Mouse (Mus musculus) heart, embryonic 13.5 days (tissue): Measurements from ENCODE around the gene Rapgefl1. TPM values are rescaled to one million over a fixed set of nuclear protein-coding genes. Genes with fewer than 3 reads are reported as not detected.
A peak's percentile ranks its signal among the peaks of the same experiment; 100 is the strongest.

ENCODE experiments used
- ATAC-seq: fragments of 200-750 bp; cut with Nextera tagmentation; 2 replicates; pipeline ENCODE4 v1.8.0; 2017; ENCODE audit warnings: moderate TSS enrichment; ENCODE audit not compliant: insufficient number of reproducible peaks, low FRiP score, low TSS enrichment; ENCODE audit errors: extremely low read depth
- H3K27ac ChIP-seq: fragments of 300-500 bp; sonication (generic); replicated peaks from 2 replicates; pipeline ENCODE4 v1.5.1; 2015; ENCODE audit warnings: moderate library complexity, mild to moderate bottlenecking, inconsistent platforms
- H3K27me3 ChIP-seq: fragments of 300-500 bp; sonication (generic); replicated peaks from 2 replicates; pipeline ENCODE4 v1.6.1; 2015; ENCODE audit warnings: mild to moderate bottlenecking, inconsistent platforms
- H3K36me3 ChIP-seq: fragments of 300-500 bp; sonication (generic); 2 replicates; pipeline ENCODE4 v1.6.1; 2015; ENCODE audit warnings: mild to moderate bottlenecking, inconsistent platforms
- H3K4me1 ChIP-seq: fragments of 300-500 bp; sonication (generic); 2 replicates; pipeline ENCODE4 v1.6.1; 2015; ENCODE audit warnings: inconsistent platforms
- H3K4me2 ChIP-seq: fragments of 300-500 bp; sonication (generic); 2 replicates; pipeline ENCODE4 v1.6.1; 2015; ENCODE audit warnings: inconsistent platforms, mild to moderate bottlenecking, moderate library complexity
- H3K4me3 ChIP-seq: fragments of 300-500 bp; sonication (generic); 2 replicates; pipeline ENCODE4 v1.5.1; 2015; ENCODE audit warnings: moderate library complexity, mild to moderate bottlenecking, inconsistent platforms
- H3K9ac ChIP-seq: fragments of 300-500 bp; sonication (generic); 2 replicates; pipeline ENCODE4 v1.6.1; 2015; ENCODE audit warnings: inconsistent platforms, mild to moderate bottlenecking, moderate library complexity
- H3K9me3 ChIP-seq: fragments of 300-500 bp; sonication (generic); 2 replicates; pipeline ENCODE4 v1.6.1; 2016; ENCODE audit warnings: inconsistent platforms
- WGBS: fragments of 180-500 bp; shearing (Covaris S2); methylation state at CpG from one replicate; pipeline ENCODE4 v1.1.7; 2015; ENCODE audit warnings: mixed read lengths; 5-methylcytosine and 5-hydroxymethylcytosine counted together
- polyA plus RNA-seq: library from polyadenylated mRNA; unstranded; fragments of >200 nt; fragmentation: Nextera tagmentation; extraction: Ambion mirVana; gene quantifications from 2 replicates; pipeline ENCODE4 v1.2.1, GENCODE M21; 2015

Rapgefl1 gene
- 0.64 and 0.98 TPM in 2 replicates for polyA plus RNA-seq

DNA sequence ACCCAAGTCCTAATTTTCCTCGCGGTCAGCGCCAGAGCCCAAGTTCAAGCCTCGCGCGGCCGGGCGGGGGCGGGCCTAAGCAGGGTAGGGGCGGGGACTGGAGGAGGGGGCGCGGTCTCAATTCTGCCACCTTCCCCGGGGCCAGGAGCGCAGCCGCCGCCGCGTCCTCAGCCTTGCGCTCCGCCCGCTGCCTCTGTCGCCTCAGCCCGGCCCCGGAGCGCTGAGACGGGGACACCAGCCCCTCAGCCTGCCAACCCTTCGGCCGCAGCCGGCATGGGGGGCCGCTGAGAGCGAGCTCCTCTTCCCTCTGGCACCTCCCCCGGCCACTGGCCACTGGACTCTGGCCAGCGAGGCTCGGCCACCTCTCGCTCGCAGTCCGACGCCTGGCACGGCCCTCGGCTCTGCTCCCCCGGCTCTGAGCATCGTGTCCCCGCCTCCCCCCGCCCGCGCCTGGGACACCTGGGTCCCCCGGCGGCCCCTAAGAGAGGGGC lies at the start of gene Rapgefl1:
Gene Rapgefl1 (plus strand): TSS at position 135 of the 491 bp plus-strand sequence.
- peak within 1 kb of the TSS; percentile 66 for H3K4me3 ChIP-seq
- peak within 1 kb of the TSS; percentile 99 for H3K4me2 ChIP-seq
- peaks cover 20% of the 10 kb centered on the region for H3K4me1 ChIP-seq
- peaks cover 36% of the 10 kb centered on the region for H3K27me3 ChIP-seq
- H3K27ac ChIP-seq = no peak within 1 kb of the TSS
- H3K9me3 ChIP-seq = no peaks in the 10 kb centered on the region
- ATAC-seq = peak; percentile 79; the same call in 1 of the 2 replicates
- peaks cover 30% of the 10 kb centered on the region for H3K36me3 ChIP-seq
- peak within 1 kb of the TSS; percentile 82 for H3K9ac ChIP-seq
- WGBS = under 1% methylated on average over 42 of the region's 48 CpGs

DNA sequence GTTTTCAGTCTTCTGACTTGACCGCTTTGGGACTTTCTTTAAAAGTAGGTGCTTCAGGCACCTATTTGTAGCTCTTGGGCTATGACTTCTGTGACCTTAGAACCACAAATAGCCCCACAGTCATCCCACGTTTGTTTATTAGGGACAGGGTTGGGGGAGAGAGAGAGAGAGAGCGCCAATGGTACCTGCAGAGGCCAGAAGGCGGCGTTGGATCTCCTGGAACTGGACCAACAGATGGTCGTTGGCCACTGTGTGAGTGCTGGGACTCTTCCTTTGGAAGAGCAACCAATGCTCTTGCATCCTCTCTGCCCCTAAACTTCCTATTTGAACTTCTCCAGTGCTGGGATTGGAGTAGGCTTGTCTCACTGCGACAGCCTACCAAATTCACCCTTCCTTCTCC lies 49.4 kb upstream of the Rapgefl1 start:
- Histone ChIP-seq H3K27me3 (no peaks in the 10 kb centered on the region), H3K27ac (peak overlapping the region; percentile 98), H3K4me2 (peak overlapping the region; percentile 67), H3K36me3 (no peaks in the 10 kb centered on the region), H3K9ac (peak overlapping the region; percentile 51), H3K4me3 (peak overlapping the region; percentile 27; the same call in 1 of the 2 replicates), H3K9me3 (no peaks in the 10 kb centered on the region), H3K4me1 (peaks cover 72% of the 10 kb centered on the region)
- WGBS = 18% methylated on average over 7 of the region's 7 CpGs
- ATAC-seq = no peak

DNA sequence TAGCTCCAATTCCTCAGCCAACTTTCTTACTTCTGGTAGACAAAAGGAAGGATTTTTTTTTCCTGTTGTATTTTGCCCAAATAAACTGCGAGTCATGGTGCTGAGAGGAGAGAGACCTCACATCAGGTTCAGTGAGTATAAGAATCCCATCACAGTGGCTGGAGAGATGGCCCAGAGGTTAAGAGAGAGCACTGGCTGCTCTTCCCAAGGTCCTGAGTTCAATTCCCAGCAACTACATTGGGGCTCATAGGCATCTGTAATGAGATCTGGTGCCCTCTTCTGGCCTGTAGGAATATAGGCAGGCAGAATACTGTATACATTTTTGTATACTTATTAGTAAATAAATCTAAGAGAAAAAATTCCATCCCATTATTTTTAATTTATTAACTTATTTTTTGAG lies 48.9 kb upstream of the Rapgefl1 start:
- Histone ChIP-seq H3K27me3 (no peaks in the 10 kb centered on the region), H3K27ac (peak overlapping the region; percentile 98), H3K9me3 (no peaks in the 10 kb centered on the region), H3K4me1 (peaks cover 72% of the 10 kb centered on the region), H3K36me3 (no peaks in the 10 kb centered on the region), H3K9ac (no peak overlapping the region; the same call in 1 of the 2 replicates), H3K4me3 (no peak overlapping the region), H3K4me2 (peak overlapping the region; percentile 67; the same call in 1 of the 2 replicates)
- ATAC-seq = no peak
- WGBS = 96% methylated on average over 1 of the region's 1 CpGs

DNA sequence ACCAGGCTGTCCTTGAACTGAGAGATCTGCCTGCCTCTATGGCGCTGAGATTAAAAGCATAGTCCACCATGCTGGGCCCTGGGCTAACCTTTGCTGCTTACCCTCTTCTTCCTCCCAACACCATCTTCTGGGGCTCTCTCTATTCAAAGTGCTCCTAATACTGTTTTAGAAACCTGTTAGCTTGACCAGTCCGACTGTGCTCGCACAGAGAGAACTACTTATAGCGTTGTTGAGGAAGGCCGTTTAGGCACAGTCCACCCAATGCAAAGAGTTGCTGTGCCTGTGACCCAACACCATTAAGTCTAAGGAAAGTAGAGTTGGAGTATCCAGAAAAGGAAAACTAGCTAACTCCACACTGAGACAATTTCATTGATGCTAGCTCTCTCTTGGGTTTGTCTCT lies 48.4 kb upstream of the Rapgefl1 start:
- Histone ChIP-seq H3K4me2 (peak overlapping the region; percentile 96), H3K9ac (peak overlapping the region; percentile 86)

GRCm38 (mm10) chr11:98788550-98789218 lies 47.9 kb upstream of the Rapgefl1 start:
- Histone ChIP-seq H3K4me2 (peak overlapping the region; percentile 96), H3K36me3 (no peaks in the 10 kb centered on the region), H3K4me3 (peak overlapping the region; percentile 61), H3K4me1 (peaks cover 72% of the 10 kb centered on the region), H3K27me3 (no peaks in the 10 kb centered on the region), H3K9me3 (no peaks in the 10 kb centered on the region), H3K9ac (peak overlapping the region; percentile 86), H3K27ac (peak overlapping the region; percentile 85)
- peak; percentile 74 for ATAC-seq
- WGBS = 13% methylated on average over 18 of the region's 18 CpGs

More for the DNA sequence above, 48.4 kb upstream of the Rapgefl1 start:
- 87% methylated on average over 5 of the region's 5 CpGs for WGBS
- H3K9me3 ChIP-seq = no peaks in the 10 kb centered on the region
- no peaks in the 10 kb centered on the region for H3K27me3 ChIP-seq
- no peaks in the 10 kb centered on the region for H3K36me3 ChIP-seq
- peaks cover 72% of the 10 kb centered on the region for H3K4me1 ChIP-seq
- peak overlapping the region; percentile 85 for H3K27ac ChIP-seq
- no peak for ATAC-seq
- no peak overlapping the region for H3K4me3 ChIP-seq

DNA sequence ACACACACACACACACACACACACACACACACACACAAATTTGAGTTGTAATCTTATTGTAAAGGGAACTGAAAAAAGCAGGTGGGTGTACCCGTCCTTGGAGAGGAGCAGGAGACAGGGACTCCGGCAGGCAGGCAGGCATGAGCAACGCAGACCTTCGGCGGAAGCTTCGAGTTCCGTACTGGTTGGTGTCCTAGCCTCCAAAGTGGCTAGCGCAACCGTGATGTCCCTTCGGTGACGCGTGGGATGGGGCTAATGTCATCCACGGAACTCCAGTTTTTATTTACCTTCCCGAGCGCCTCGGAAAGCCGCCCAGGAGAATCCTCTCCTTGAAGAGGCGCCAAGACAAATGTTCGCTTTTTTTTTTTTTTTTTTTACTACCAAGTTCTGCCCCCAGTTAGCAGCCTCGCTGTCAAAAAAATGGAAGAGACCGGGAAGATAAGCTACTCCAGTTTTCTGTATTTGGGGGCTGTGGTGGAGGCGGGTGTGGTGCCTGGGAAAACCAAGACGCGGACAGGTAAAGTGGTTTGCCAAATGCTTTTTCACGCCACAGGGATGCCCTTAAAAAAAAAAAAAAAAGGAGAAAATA lies 47.3 kb upstream of the Rapgefl1 start:
- no peaks in the 10 kb centered on the region for H3K9me3 ChIP-seq
- peaks cover 70% of the 10 kb centered on the region for H3K4me1 ChIP-seq
- peak overlapping the region; percentile 96 for H3K4me2 ChIP-seq
- H3K27ac ChIP-seq = peak overlapping the region; percentile 85
- ATAC-seq = no peak
- H3K27me3 ChIP-seq = no peaks in the 10 kb centered on the region
- under 1% methylated on average over 25 of the region's 25 CpGs for WGBS
- H3K4me3 ChIP-seq = peak overlapping the region; percentile 61
- H3K9ac ChIP-seq = peak overlapping the region; percentile 86
- no peaks in the 10 kb centered on the region for H3K36me3 ChIP-seq

- Histone ChIP-seq H3K4me3 (peak overlapping the region; percentile 61), H3K9ac (peak overlapping the region; percentile 86), H3K9me3 (no peaks in the 10 kb centered on the region), H3K4me2 (peak overlapping the region; percentile 96), H3K36me3 (no peaks in the 10 kb centered on the region), H3K4me1 (peaks cover 65% of the 10 kb centered on the region), H3K27me3 (no peaks in the 10 kb centered on the region), H3K27ac (peak overlapping the region; percentile 85; the same call in 1 of the 2 replicates)
- 32% methylated on average over 5 of the region's 5 CpGs for WGBS
- no peak for ATAC-seq
Measured at GRCm38 (mm10) chr11:98789824-98790223, 46.8 kb upstream of the Rapgefl1 start.

- Histone ChIP-seq H3K9ac (no peak overlapping the region), H3K27ac (no peak overlapping the region), H3K4me2 (no peak overlapping the region), H3K9me3 (no peaks in the 10 kb centered on the region), H3K27me3 (no peaks in the 10 kb centered on the region), H3K4me1 (peaks cover 56% of the 10 kb centered on the region), H3K36me3 (no peaks in the 10 kb centered on the region), H3K4me3 (no peak overlapping the region)
- no peak for ATAC-seq
- 85% methylated on average over 5 of the region's 5 CpGs for WGBS
Measured at GRCm38 (mm10) chr11:98790631-98791205, 45.9 kb upstream of the Rapgefl1 start.

- Histone ChIP-seq H3K9me3 (no peaks in the 10 kb centered on the region), H3K4me2 (no peak overlapping the region), H3K36me3 (no peaks in the 10 kb centered on the region), H3K27me3 (no peaks in the 10 kb centered on the region), H3K4me3 (no peak overlapping the region), H3K27ac (no peak overlapping the region), H3K4me1 (peaks cover 49% of the 10 kb centered on the region), H3K9ac (no peak overlapping the region)
- no peak for ATAC-seq
- WGBS = 75% methylated on average over 1 of the region's 1 CpGs
Measured at GRCm38 (mm10) chr11:98791448-98791847, 45.1 kb upstream of the Rapgefl1 start.

GRCm38 (mm10) chr11:98792081-98792480 lies 44.5 kb upstream of the Rapgefl1 start:
- ATAC-seq = no peak
- H3K9ac ChIP-seq = no peak overlapping the region
- no peaks in the 10 kb centered on the region for H3K9me3 ChIP-seq

GRCm38 (mm10) chr11:98794469-98795014 lies 42.0 kb upstream of the Rapgefl1 start:
- Histone ChIP-seq H3K9me3 (no peaks in the 10 kb centered on the region), H3K36me3 (peaks cover 17% of the 10 kb centered on the region), H3K4me1 (peaks cover 52% of the 10 kb centered on the region), H3K9ac (peak overlapping the region; percentile 98), H3K27me3 (no peaks in the 10 kb centered on the region), H3K4me3 (peak overlapping the region; percentile 97), H3K4me2 (peak overlapping the region; percentile 93), H3K27ac (peak overlapping the region; percentile 100)
- 0% methylated on average over 29 of the region's 30 CpGs for WGBS
- ATAC-seq = peak; percentile 40; the same call in 1 of the 2 replicates

More at GRCm38 (mm10) chr11:98792081-98792480, 44.5 kb upstream of the Rapgefl1 start:
- no peak overlapping the region for H3K4me3 ChIP-seq
- 11% methylated on average over 4 of the region's 4 CpGs for WGBS
- no peak overlapping the region for H3K27ac ChIP-seq
- no peaks in the 10 kb centered on the region for H3K36me3 ChIP-seq
- peaks cover 46% of the 10 kb centered on the region for H3K4me1 ChIP-seq
- no peak overlapping the region for H3K4me2 ChIP-seq
- H3K27me3 ChIP-seq = no peaks in the 10 kb centered on the region
